Mouse (Mus musculus) fat pad, adult 2 months (tissue): Measurements from ENCODE around the gene Rfx6.

Experiments used
- DNase-seq: peaks from one replicate; pipeline ENCODE4 v3.0.0-alpha.2; 2011; ENCODE audit warnings: low read depth, low spot score; ENCODE audit errors: extremely low read depth

Rfx6 gene

GRCm38 (mm10) chr10:51677548-51678250, at the start of gene Rfx6:
Rfx6 (plus strand) TSS chr10:51677756.
- no peak for DNase-seq

GRCm38 (mm10) chr10:51631411-51632136, 46.0 kb upstream of the Rfx6 start, which contains the start of gene Gprc6a:
Gprc6a (minus strand) TSS chr10:51631461.
- no peak for DNase-seq

GRCm38 (mm10) chr10:51649506-51650221, 27.9 kb upstream of the Rfx6 start:
- DNase-seq = no peak

GRCm38 (mm10) chr10:51657324-51657723, 20.2 kb upstream of the Rfx6 start:
- no peak for DNase-seq

DNA sequence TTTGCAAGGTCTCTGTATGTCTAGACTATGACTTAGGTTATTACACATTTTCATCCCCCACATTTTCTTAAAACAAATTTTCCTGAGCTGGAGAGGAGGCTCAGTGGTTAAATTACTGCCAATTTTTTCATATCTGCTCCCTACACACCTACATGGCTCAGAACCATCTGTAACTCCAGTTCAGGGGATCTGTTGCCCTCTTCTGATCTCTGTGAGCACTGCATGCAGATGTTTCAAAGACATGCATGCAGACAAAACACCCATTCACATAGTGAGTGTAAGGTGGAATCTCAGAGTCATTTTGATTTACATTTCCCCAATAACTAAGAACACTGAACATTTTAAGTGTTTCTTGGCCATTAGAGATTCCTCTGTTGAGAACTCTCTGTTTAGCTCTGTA, 8.2 kb upstream of the Rfx6 start:
- no peak for DNase-seq

DNA sequence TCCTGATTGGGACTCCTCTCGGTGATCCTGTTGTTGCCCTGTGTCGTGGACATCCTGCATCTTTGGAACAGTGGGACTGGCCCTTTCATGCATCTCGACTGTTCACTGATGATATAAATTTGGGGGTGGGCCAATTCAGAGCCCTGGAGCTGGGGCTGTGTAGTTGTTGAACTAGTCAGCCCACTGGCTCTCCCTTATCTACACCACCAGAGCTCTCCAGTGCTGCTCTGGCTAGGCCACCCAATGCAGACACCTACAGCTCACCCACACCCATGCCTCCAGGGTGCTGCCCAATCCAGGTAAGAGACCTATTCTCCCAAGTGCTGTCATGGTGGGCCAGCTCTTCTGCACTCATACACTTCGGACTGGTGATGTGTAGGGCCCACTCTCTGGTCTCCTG, 6.0 kb upstream of the Rfx6 start:
- DNase-seq = no peak

- DNase-seq = no peak
Measured at GRCm38 (mm10) chr10:51672082-51672779, 5.3 kb upstream of the Rfx6 start.

- no peak for DNase-seq
Measured at GRCm38 (mm10) chr10:51678251-51678639, 689 bp downstream of the Rfx6 start.

DNA sequence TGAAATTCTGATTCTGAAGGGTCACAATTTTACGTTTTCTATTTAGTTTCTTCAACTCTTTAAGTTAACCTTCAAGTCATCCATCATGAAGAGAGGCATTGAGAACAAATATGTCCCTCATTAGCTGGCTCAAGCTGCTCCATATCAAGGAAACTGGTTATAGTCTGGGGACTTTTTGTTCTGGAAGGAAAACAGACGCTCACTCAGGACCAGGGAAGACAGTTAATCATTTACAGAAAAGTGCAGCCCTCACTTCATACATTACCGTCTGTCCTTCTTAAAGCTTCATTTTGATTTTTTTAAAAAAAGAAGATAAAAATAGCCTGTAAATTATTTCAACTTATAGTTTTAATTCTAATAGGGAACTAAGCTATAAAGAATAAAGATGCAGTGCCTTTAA, 43.3 kb downstream of the Rfx6 start:
- no peak for DNase-seq

- no peak for DNase-seq
Measured at GRCm38 (mm10) chr10:51761436-51761835, 83.9 kb downstream of the Rfx6 start.

DNA sequence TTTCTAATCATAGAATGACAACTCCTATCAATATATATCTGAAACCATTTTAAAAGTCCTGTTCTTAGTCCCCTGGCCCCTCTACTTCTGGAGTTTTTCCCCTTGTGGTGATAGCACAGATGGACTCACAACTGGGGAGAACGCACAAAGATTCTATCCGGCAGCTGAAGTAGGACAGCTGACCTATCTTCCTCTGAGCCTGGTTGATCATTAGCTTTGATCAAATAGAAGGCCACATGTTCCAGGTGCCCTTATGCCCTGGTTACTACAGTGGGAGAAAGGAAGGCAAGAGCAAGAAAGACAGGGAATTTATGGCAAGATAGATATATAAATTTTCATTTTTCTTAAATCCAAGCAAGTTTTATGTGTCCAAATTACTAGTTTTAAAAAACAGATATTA, 85.7 kb downstream of the Rfx6 start:
- DNase-seq = no peak

GRCm38 (mm10) chr10:51768445-51768844, 90.9 kb downstream of the Rfx6 start:
- DNase-seq = no peak

DNA sequence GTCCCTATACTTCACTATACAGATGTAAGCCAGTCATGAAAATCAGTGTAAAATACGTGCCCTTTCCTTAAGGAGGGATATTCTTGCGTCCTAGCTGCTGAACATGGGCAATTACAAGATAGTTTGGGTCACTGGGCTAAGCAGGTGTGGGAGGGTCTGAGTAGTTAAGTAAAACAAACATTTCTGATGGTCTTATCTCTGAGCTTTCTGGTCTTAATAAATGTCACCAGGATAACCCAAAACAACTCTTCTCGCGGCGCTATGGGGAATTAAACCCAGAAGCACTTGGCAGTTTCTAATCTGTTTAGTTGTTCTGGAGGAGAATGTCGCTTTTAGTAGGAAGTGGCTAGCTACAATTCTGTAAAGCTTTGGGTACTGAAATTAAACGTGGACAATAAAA, 91.7 kb downstream of the Rfx6 start:
- DNase-seq = no peak

GRCm38 (mm10) chr10:51779648-51780047, 102.1 kb downstream of the Rfx6 start:
- no peak for DNase-seq
